Mouse (Mus musculus) hindbrain, embryonic 10.5 days (tissue): ENCODE results near the gene Baz1a. TPM values are rescaled to one million over a fixed set of nuclear protein-coding genes. Genes with fewer than 3 reads are reported as not detected.
A peak's percentile ranks its signal among the peaks of the same experiment; 100 is the strongest.
"Not testable (repeated sequence)": the region's sequence is repeated elsewhere in the genome, so short reads cannot be mapped to it uniquely, and the experiment has no call there.

ENCODE experiments used
- DNase-seq: peaks from one replicate; pipeline ENCODE4 v3.0.0-alpha.2; 2017; ENCODE audit warnings: low spot score
- H3K27ac ChIP-seq: fragments of 300-500 bp; sonication (generic); 2 replicates; pipeline ENCODE4 v1.5.1; 2016; ENCODE audit warnings: mild to moderate bottlenecking, moderate library complexity
- H3K27me3 ChIP-seq: fragments of 300-500 bp; sonication (generic); 2 replicates; pipeline ENCODE4 v1.6.1; 2016; ENCODE audit warnings: mild to moderate bottlenecking; ENCODE audit not compliant: poor library complexity, insufficient read depth, severe bottlenecking
- H3K36me3 ChIP-seq: fragments of 300-500 bp; sonication (generic); 2 replicates; pipeline ENCODE4 v1.6.1; 2016; ENCODE audit warnings: mild to moderate bottlenecking, moderate library complexity
- H3K4me1 ChIP-seq: fragments of 300-500 bp; sonication (generic); replicated peaks from 2 replicates; pipeline ENCODE4 v1.6.1; 2016; ENCODE audit warnings: mild to moderate bottlenecking
- H3K4me3 ChIP-seq: fragments of 300-500 bp; sonication (generic); 2 replicates; pipeline ENCODE4 v1.5.1; 2016; ENCODE audit warnings: mild to moderate bottlenecking, moderate library complexity
- H3K9me3 ChIP-seq: fragments of 300-500 bp; sonication (generic); 2 replicates; pipeline ENCODE4 v1.6.1; 2016; ENCODE audit warnings: mild to moderate bottlenecking, moderate library complexity
- WGBS: fragments of 180-500 bp; shearing (Covaris S2); methylation state at CpG from one replicate; pipeline ENCODE4 v1.1.7; 2016; 5-methylcytosine and 5-hydroxymethylcytosine counted together
- polyA plus RNA-seq: library from polyadenylated mRNA; unstranded; fragments of >200 nt; fragmentation: Nextera tagmentation; extraction: Ambion mirVana; gene quantifications from 2 replicates; pipeline ENCODE4 v1.2.1, GENCODE M21; 2016

The Baz1a gene
- polyA plus RNA-seq, 1 experiment from 2014 or later: 26.3 TPM

- WGBS: 95% methylated on average over 5 of the region's 5 CpGs
- H3K36me3 ChIP-seq: peaks cover 89% of the 10 kb centered on the region
- H3K4me1 ChIP-seq, H3K4me3 ChIP-seq, DNase-seq, H3K9me3 ChIP-seq, H3K27me3 ChIP-seq, H3K27ac ChIP-seq: not testable (repeated sequence)
These were observed 76.4 kb downstream of the Baz1a start for GRCm38 (mm10) chr12:54937581-54938343.

- H3K36me3 ChIP-seq: peaks cover 98% of the 10 kb centered on the region
- H3K4me1 ChIP-seq: no peaks in the 10 kb centered on the region
- WGBS: 91% methylated on average over 3 of the region's 3 CpGs
- H3K9me3 ChIP-seq: no peaks in the 10 kb centered on the region
- H3K4me3 ChIP-seq: no peak overlapping the region
- DNase-seq: no peak
- H3K27ac ChIP-seq: no peak overlapping the region
- no peaks in the 10 kb centered on the region for H3K27me3 ChIP-seq
These were observed 103.8 kb downstream of the Baz1a start for GRCm38 (mm10) chr12:54910387-54910786.

GRCm38 (mm10) chr12:54892559-54892958 lies 121.6 kb downstream of the Baz1a start:
- not testable (repeated sequence) for H3K27me3 ChIP-seq, H3K4me1 ChIP-seq, DNase-seq, H3K27ac ChIP-seq, H3K4me3 ChIP-seq, H3K9me3 ChIP-seq
- H3K36me3 ChIP-seq: peaks cover 48% of the 10 kb centered on the region
- 69% methylated on average over 2 of the region's 2 CpGs for WGBS

GRCm38 (mm10) chr12:54890426-54890825 lies 123.7 kb downstream of the Baz1a start:
- WGBS: 97% methylated on average over 2 of the region's 2 CpGs
- Histone ChIP-seq H3K27me3 (no peaks in the 10 kb centered on the region), H3K27ac (no peak overlapping the region), H3K4me1 (0 out of 2 replicates have a peak, but pooled peaks cover 4% of the 10 kb centered on the region), H3K36me3 (peaks cover 29% of the 10 kb centered on the region), H3K9me3 (no peaks in the 10 kb centered on the region), H3K4me3 (no peak overlapping the region)
- no peak for DNase-seq

- DNase-seq: no peak
- Histone ChIP-seq H3K27me3 (no peaks in the 10 kb centered on the region), H3K9me3 (no peaks in the 10 kb centered on the region), H3K36me3 (peaks cover 15% of the 10 kb centered on the region), H3K4me3 (no peak overlapping the region), H3K27ac (no peak overlapping the region), H3K4me1 (0 out of 2 replicates have a peak, but pooled peaks cover 4% of the 10 kb centered on the region)
- 90% methylated on average over 4 of the region's 4 CpGs for WGBS
These were observed 126.5 kb downstream of the Baz1a start for GRCm38 (mm10) chr12:54887580-54888127.

GRCm38 (mm10) chr12:54879630-54880029 lies 134.5 kb downstream of the Baz1a start:
- no peak overlapping the region for H3K4me3 ChIP-seq
- DNase-seq: peak; percentile 53
- H3K36me3 ChIP-seq: no peaks in the 10 kb centered on the region
- no peaks in the 10 kb centered on the region for H3K27me3 ChIP-seq
- 16% methylated on average over 6 of the region's 6 CpGs for WGBS
- no peak overlapping the region for H3K27ac ChIP-seq
- H3K9me3 ChIP-seq: no peaks in the 10 kb centered on the region
- no peaks in the 10 kb centered on the region for H3K4me1 ChIP-seq

- H3K9me3 ChIP-seq: no peaks in the 10 kb centered on the region
- WGBS: 79% methylated on average over 5 of the region's 5 CpGs
- no peak overlapping the region for H3K4me3 ChIP-seq
- DNase-seq: no peak
- no peaks in the 10 kb centered on the region for H3K27me3 ChIP-seq
- no peaks in the 10 kb centered on the region for H3K4me1 ChIP-seq
- H3K27ac ChIP-seq: no peak overlapping the region
- no peaks in the 10 kb centered on the region for H3K36me3 ChIP-seq
These were observed 134.9 kb downstream of the Baz1a start for GRCm38 (mm10) chr12:54879211-54879610.

GRCm38 (mm10) chr12:54877875-54878274 lies 136.3 kb downstream of the Baz1a start:
- WGBS: 83% methylated on average over 1 of the region's 1 CpGs

GRCm38 (mm10) chr12:54876879-54877278 lies 137.3 kb downstream of the Baz1a start:
- Histone ChIP-seq H3K27ac (no peak overlapping the region), H3K4me3 (no peak overlapping the region), H3K27me3 (no peaks in the 10 kb centered on the region), H3K4me1 (no peaks in the 10 kb centered on the region), H3K9me3 (no peaks in the 10 kb centered on the region), H3K36me3 (no peaks in the 10 kb centered on the region)
- 48% methylated on average over 5 of the region's 5 CpGs for WGBS
- DNase-seq: no peak

More at GRCm38 (mm10) chr12:54877875-54878274, 136.3 kb downstream of the Baz1a start:
- Histone ChIP-seq H3K9me3 (no peaks in the 10 kb centered on the region), H3K27ac (no peak overlapping the region), H3K4me1 (no peaks in the 10 kb centered on the region), H3K36me3 (no peaks in the 10 kb centered on the region), H3K4me3 (no peak overlapping the region), H3K27me3 (no peaks in the 10 kb centered on the region)
- DNase-seq: no peak

GRCm38 (mm10) chr12:54874711-54875110 lies 139.4 kb downstream of the Baz1a start:
- Histone ChIP-seq H3K4me1 (no peaks in the 10 kb centered on the region), H3K27me3 (no peaks in the 10 kb centered on the region), H3K36me3 (no peaks in the 10 kb centered on the region), H3K4me3 (no peak overlapping the region), H3K9me3 (no peaks in the 10 kb centered on the region), H3K27ac (no peak overlapping the region)
- no peak for DNase-seq
- WGBS: 82% methylated on average over 6 of the region's 6 CpGs

GRCm38 (mm10) chr12:54862606-54863535 lies 151.3 kb downstream of the Baz1a start, which contains the start of gene Cfl2:
Cfl2 (minus strand) TSS chr12:54862877.
- H3K9me3 ChIP-seq: no peaks in the 10 kb centered on the region
- H3K4me3 ChIP-seq: peak within 1 kb of the TSS; percentile 93
- no peaks in the 10 kb centered on the region for H3K27me3 ChIP-seq
- under 1% methylated on average over 82 of the region's 82 CpGs for WGBS
- DNase-seq: peak; percentile 89
- H3K27ac ChIP-seq: peak within 1 kb of the TSS; percentile 99
- H3K36me3 ChIP-seq: peaks cover 32% of the 10 kb centered on the region
- peaks cover 16% of the 10 kb centered on the region for H3K4me1 ChIP-seq

GRCm38 (mm10) chr12:54861991-54862605 lies 152.1 kb downstream of the Baz1a start:
- peaks cover 16% of the 10 kb centered on the region for H3K4me1 ChIP-seq
- H3K4me3 ChIP-seq: peak overlapping the region; percentile 93
- peaks cover 39% of the 10 kb centered on the region for H3K36me3 ChIP-seq
- H3K9me3 ChIP-seq: no peaks in the 10 kb centered on the region
- peak overlapping the region; percentile 99 for H3K27ac ChIP-seq
- WGBS: under 1% methylated on average over 36 of the region's 36 CpGs
- peak; percentile 7 for DNase-seq
- no peaks in the 10 kb centered on the region for H3K27me3 ChIP-seq
